Mouse (Mus musculus): ENCODE data around the gene Il13. TPM values are rescaled to one million over a fixed set of nuclear protein-coding genes. Genes with fewer than 3 reads are reported as not detected.
A peak's percentile ranks its signal among the peaks of the same experiment; 100 is the strongest.

Gene Il13
- total and polyA plus RNA-seq, 3 experiments, result not detected

- TF ChIP-seq ZMIZ1 (IDR thresholded peaks at IDR 0.05; ENCODE audit: low read depth, low read length), result no peak
- no peak for TF ChIP-seq USF1 (IDR thresholded peaks at IDR 0.05; ENCODE audit: low read depth, low read length)
- 0 out of 2 replicates have a peak, but pooled peaks have one; percentile 17 for TF ChIP-seq HCFC1 (IDR thresholded peaks at IDR 0.05; ENCODE audit: low read depth, low read length)
- no peak for TF ChIP-seq MXI1 (IDR thresholded peaks at IDR 0.05; ENCODE audit: low read depth, low read length)
- TF ChIP-seq CHD2 (IDR thresholded peaks at IDR 0.05; ENCODE audit: low read length), result no peak
- peak; percentile 27; the same call in 1 of the 2 replicates for TF ChIP-seq ZNF384 (IDR thresholded peaks at IDR 0.05; ENCODE audit: low read depth, low read length)
- TF ChIP-seq EP300 (IDR thresholded peaks at IDR 0.05; ENCODE audit: low read depth in 1 of 2, low read length in 2 of 2), result peak; percentile 64 to 83
- TF ChIP-seq POLR2AphosphoS2 (IDR thresholded peaks at IDR 0.05; ENCODE audit: low read length), result no peak
- no peak for TF ChIP-seq BHLHE40 (IDR thresholded peaks at IDR 0.05; ENCODE audit: borderline replicate concordance, low read depth, low read length)
Measured at GRCm38 (mm10) chr11:53619428-53619827, 15.1 kb downstream of the Il13 start (continued).

- H3K27ac ChIP-seq (ENCODE audit: control insufficient read depth, low read depth, low read length), result peak within 1 kb of the TSS; percentile 97
- TF ChIP-seq GABPA (IDR thresholded peaks at IDR 0.05; ENCODE audit: low read depth, low read length) (no peak), TCF12 (IDR thresholded peaks at IDR 0.05; ENCODE audit: low read depth, low read length) (peak; percentile 89), ETS1 (IDR thresholded peaks at IDR 0.05; ENCODE audit: low read depth, low read length) (peak; percentile 82), SIN3A (IDR thresholded peaks at IDR 0.05; ENCODE audit: low read length) (peak; percentile 24; the same call in 1 of the 2 replicates), GATA1 (IDR thresholded peaks at IDR 0.05; ENCODE audit: low read depth, low read length) (peak; percentile 74), MEF2A (IDR thresholded peaks at IDR 0.05; ENCODE audit: extremely low read depth, insufficient replicate concordance, low read depth, low read length, poor library complexity, severe bottlenecking) (0 out of 2 replicates have a peak, but pooled peaks have one; percentile 17), EP300 (IDR thresholded peaks at IDR 0.05; ENCODE audit: low read depth in 1 of 2, low read length in 2 of 2) (peak; percentile 52 to 77; a peak in 2 of 4 replicates), KAT2A (conservative IDR thresholded peaks at IDR 0.05; ENCODE audit: low read depth, low read length) (0 out of 2 replicates have a peak, but pooled peaks have one; percentile 37), ZNF384 (IDR thresholded peaks at IDR 0.05; ENCODE audit: low read depth, low read length) (peak; percentile 89), RCOR1 (IDR thresholded peaks at IDR 0.05; ENCODE audit: low read depth, low read length) (peak; percentile 56; the same call in 1 of the 2 replicates), MYC (IDR thresholded peaks at IDR 0.05; ENCODE audit: low read depth, low read length) (no peak), ZKSCAN1 (IDR thresholded peaks at IDR 0.05; ENCODE audit: low read depth, low read length) (no peak), SMC3 (IDR thresholded peaks at IDR 0.05; ENCODE audit: low read depth, low read length) (no peak), TBP (IDR thresholded peaks at IDR 0.05; ENCODE audit: low read depth, low read length) (no peak)
- peaks cover 0 to 65% of the 10 kb centered on the region in 2 experiments; a peak in 2 of 4 replicates for H3K36me3 ChIP-seq (ENCODE audit: control insufficient read depth in 1 of 2, insufficient read depth in 2 of 2, low read length in 2 of 2)
- H3K9me3 ChIP-seq (replicated peaks; ENCODE audit: insufficient read depth, low read length), result no peaks in the 10 kb centered on the region
- H3K79me2 ChIP-seq (ENCODE audit: control insufficient read depth, insufficient read depth, low read length, poor library complexity), result peaks cover 22% of the 10 kb centered on the region
- peak within 1 kb of the TSS; percentile 83 to 97 for H3K4me3 ChIP-seq (ENCODE audit: control insufficient read depth in 1 of 2, insufficient read depth in 1 of 2, low read depth in 2 of 2, low read length in 2 of 2)
- H3K4me1 ChIP-seq (ENCODE audit: control insufficient read depth in 1 of 2, insufficient read depth in 2 of 2, low read length in 2 of 2), result peaks cover 54 to 69% of the 10 kb centered on the region in 2 experiments
- peak within 1 kb of the TSS; percentile 54 for H3K9ac ChIP-seq (ENCODE audit: control insufficient read depth, low read depth, low read length, poor library complexity, severe bottlenecking)
- peak; percentile 41 for DNase-seq (ENCODE audit: low read depth, low spot score)
- no peaks in the 10 kb centered on the region for H3K27me3 ChIP-seq (ENCODE audit: control insufficient read depth in 1 of 2, insufficient read depth in 2 of 2, low read length in 2 of 2)
Measured at GRCm38 (mm10) chr11:53618619-53619198, 15.8 kb downstream of the Il13 start, which contains the start of gene Il4. TSS of gene Il4 (minus strand) at chr11:53618669.
